Mouse (Mus musculus): ENCODE measurements around the gene Gm8439. TPM values are rescaled to one million over a fixed set of nuclear protein-coding genes. Genes with fewer than 3 reads are reported as not detected.
A peak's percentile ranks its signal among the peaks of the same experiment; 100 is the strongest.
"Not testable (repeated sequence)": the region's sequence is repeated elsewhere in the genome, so short reads cannot be mapped to it uniquely, and the experiment has no call there.

Gene Gm8439
- polyA plus RNA-seq, 1 experiment from 2014 or later: not detected

- Histone ChIP-seq H3K4me3 (replicated peaks; ENCODE audit: low read length) (no peak overlapping the region), H3K9me3 (ENCODE audit: control insufficient read depth, low read length) (no peaks in the 10 kb centered on the region), H3K4me1 (replicated peaks; ENCODE audit: control insufficient read depth, insufficient read depth, low read length) (peaks cover 20% of the 10 kb centered on the region), H3K4me2 (replicated peaks) (no peak overlapping the region), H3K27ac (no peak overlapping the region), H3K36me3 (replicated peaks; ENCODE audit: control insufficient read depth, insufficient read depth) (no peaks in the 10 kb centered on the region), H3K9ac (no peak overlapping the region), H3K27me3 (ENCODE audit: control insufficient read depth, insufficient read depth, low read length) (no peaks in the 10 kb centered on the region)
- no peak for ATAC-seq (ENCODE audit: low FRiP score)
- DNase-seq (ENCODE audit: low spot score): no peak
- WGBS: 81% methylated on average over 3 of the region's 3 CpGs
Observed at GRCm38 (mm10) chr4:120571691-120572090, 16.9 kb upstream of the Gm8439 start.

- no peak overlapping the region for H3K4me3 ChIP-seq (replicated peaks; ENCODE audit: low read length)
- ATAC-seq (ENCODE audit: low FRiP score): no peak
- no peak overlapping the region for H3K27ac ChIP-seq
- no peaks in the 10 kb centered on the region for H3K4me1 ChIP-seq (replicated peaks; ENCODE audit: control insufficient read depth, insufficient read depth, low read length)
- H3K36me3 ChIP-seq (replicated peaks; ENCODE audit: control insufficient read depth, insufficient read depth): no peaks in the 10 kb centered on the region
- no peak overlapping the region for H3K4me2 ChIP-seq (replicated peaks)
- DNase-seq (ENCODE audit: low spot score): no peak
- no peaks in the 10 kb centered on the region for H3K27me3 ChIP-seq (ENCODE audit: control insufficient read depth, insufficient read depth, low read length)
- H3K9ac ChIP-seq: no peak overlapping the region
- no peaks in the 10 kb centered on the region for H3K9me3 ChIP-seq (ENCODE audit: control insufficient read depth, low read length)
- 88% methylated on average over 5 of the region's 5 CpGs for WGBS
Observed at GRCm38 (mm10) chr4:120580894-120581293, 7.7 kb upstream of the Gm8439 start.

- Histone ChIP-seq H3K4me2 (replicated peaks) (no peak overlapping the region), H3K36me3 (replicated peaks; ENCODE audit: control insufficient read depth, insufficient read depth) (no peaks in the 10 kb centered on the region), H3K27me3 (ENCODE audit: control insufficient read depth, insufficient read depth, low read length) (no peaks in the 10 kb centered on the region), H3K27ac (no peak overlapping the region), H3K4me3 (replicated peaks; ENCODE audit: low read length) (no peak overlapping the region), H3K9ac (no peak overlapping the region), H3K4me1 (replicated peaks; ENCODE audit: control insufficient read depth, insufficient read depth, low read length) (no peaks in the 10 kb centered on the region), H3K9me3 (ENCODE audit: control insufficient read depth, low read length) (no peaks in the 10 kb centered on the region)
- no peak for ATAC-seq (ENCODE audit: low FRiP score)
- 83% methylated on average over 9 of the region's 9 CpGs for WGBS
- no peak for DNase-seq (ENCODE audit: low spot score)
Observed at GRCm38 (mm10) chr4:120581711-120582110, 6.8 kb upstream of the Gm8439 start.

GRCm38 (mm10) chr4:120586986-120587385, 1.6 kb upstream of the Gm8439 start:
- no peak overlapping the region for H3K27ac ChIP-seq
- H3K9me3 ChIP-seq (ENCODE audit: control insufficient read depth, low read length): no peaks in the 10 kb centered on the region
- DNase-seq (ENCODE audit: low spot score) (no peak), ATAC-seq (ENCODE audit: low FRiP score) (no peak)
- no peaks in the 10 kb centered on the region for H3K4me1 ChIP-seq (replicated peaks; ENCODE audit: control insufficient read depth, insufficient read depth, low read length)
- no peaks in the 10 kb centered on the region; the same call in 1 of the 2 replicates for H3K27me3 ChIP-seq (ENCODE audit: control insufficient read depth, insufficient read depth, low read length)
- no peak overlapping the region for H3K4me2 ChIP-seq (replicated peaks)
- 60% methylated on average over 1 of the region's 1 CpGs for WGBS
- no peak overlapping the region for H3K4me3 ChIP-seq (replicated peaks; ENCODE audit: low read length)
- no peak overlapping the region for H3K9ac ChIP-seq
- H3K36me3 ChIP-seq (replicated peaks; ENCODE audit: control insufficient read depth, insufficient read depth): no peaks in the 10 kb centered on the region

- Histone ChIP-seq H3K27me3 (ENCODE audit: control insufficient read depth, insufficient read depth, low read length) (no peaks in the 10 kb centered on the region; the same call in 1 of the 2 replicates), H3K4me1 (replicated peaks; ENCODE audit: control insufficient read depth, insufficient read depth, low read length) (no peaks in the 10 kb centered on the region), H3K4me2 (replicated peaks) (no peak overlapping the region), H3K36me3 (replicated peaks; ENCODE audit: control insufficient read depth, insufficient read depth) (no peaks in the 10 kb centered on the region), H3K9me3 (ENCODE audit: control insufficient read depth, low read length) (no peaks in the 10 kb centered on the region), H3K9ac (no peak overlapping the region), H3K27ac (no peak overlapping the region), H3K4me3 (replicated peaks; ENCODE audit: low read length) (no peak overlapping the region)
- 14% methylated on average over 3 of the region's 3 CpGs for WGBS
- DNase-seq (ENCODE audit: low spot score) (no peak), ATAC-seq (ENCODE audit: low FRiP score) (no peak)
Observed at GRCm38 (mm10) chr4:120589070-120589469, 525 bp downstream of the Gm8439 start.

GRCm38 (mm10) chr4:120589815-120590422, 1.4 kb downstream of the Gm8439 start:
- H3K36me3 ChIP-seq (replicated peaks; ENCODE audit: control insufficient read depth, insufficient read depth): no peaks in the 10 kb centered on the region
- 25% methylated on average over 5 of the region's 5 CpGs for WGBS
- H3K4me2 ChIP-seq (replicated peaks): no peak overlapping the region
- H3K27ac ChIP-seq: no peak overlapping the region
- H3K9me3 ChIP-seq (ENCODE audit: control insufficient read depth, low read length): no peaks in the 10 kb centered on the region
- peak; percentile 85 for DNase-seq (ENCODE audit: low spot score)
- no peaks in the 10 kb centered on the region; the same call in 1 of the 2 replicates for H3K27me3 ChIP-seq (ENCODE audit: control insufficient read depth, insufficient read depth, low read length)
- no peak overlapping the region for H3K4me3 ChIP-seq (replicated peaks; ENCODE audit: low read length)
- no peak overlapping the region for H3K9ac ChIP-seq
- peak; percentile 94 for ATAC-seq (ENCODE audit: low FRiP score)
- no peaks in the 10 kb centered on the region for H3K4me1 ChIP-seq (replicated peaks; ENCODE audit: control insufficient read depth, insufficient read depth, low read length)

- Histone ChIP-seq H3K36me3 (replicated peaks; ENCODE audit: control insufficient read depth, insufficient read depth) (no peaks in the 10 kb centered on the region), H3K9me3 (ENCODE audit: control insufficient read depth, low read length) (no peaks in the 10 kb centered on the region), H3K27ac (no peak overlapping the region), H3K4me1 (replicated peaks; ENCODE audit: control insufficient read depth, insufficient read depth, low read length) (no peaks in the 10 kb centered on the region), H3K27me3 (ENCODE audit: control insufficient read depth, insufficient read depth, low read length) (no peaks in the 10 kb centered on the region; the same call in 1 of the 2 replicates), H3K9ac (no peak overlapping the region), H3K4me2 (replicated peaks) (no peak overlapping the region), H3K4me3 (replicated peaks; ENCODE audit: low read length) (no peak overlapping the region)
- 87% methylated on average over 4 of the region's 4 CpGs for WGBS
- DNase-seq (ENCODE audit: low spot score): no peak
- ATAC-seq (ENCODE audit: low FRiP score): no peak
Observed at GRCm38 (mm10) chr4:120590973-120591372, 2.4 kb downstream of the Gm8439 start.

GRCm38 (mm10) chr4:120596210-120596609, 7.7 kb downstream of the Gm8439 start:
- not testable (repeated sequence) for DNase-seq (ENCODE audit: low spot score); H3K9ac ChIP-seq; H3K4me2 ChIP-seq (replicated peaks); H3K4me3 ChIP-seq (replicated peaks; ENCODE audit: low read length); H3K27ac ChIP-seq; H3K27me3 ChIP-seq (ENCODE audit: control insufficient read depth, insufficient read depth, low read length); H3K9me3 ChIP-seq (ENCODE audit: control insufficient read depth, low read length); H3K4me1 ChIP-seq (replicated peaks; ENCODE audit: control insufficient read depth, insufficient read depth, low read length); H3K36me3 ChIP-seq (replicated peaks; ENCODE audit: control insufficient read depth, insufficient read depth); ATAC-seq (ENCODE audit: low FRiP score)
- 100% methylated on average over 1 of the region's 1 CpGs for WGBS

- no peaks in the 10 kb centered on the region for H3K27me3 ChIP-seq (ENCODE audit: control insufficient read depth, insufficient read depth, low read length)
- no peak overlapping the region for H3K9ac ChIP-seq
- H3K4me1 ChIP-seq (replicated peaks; ENCODE audit: control insufficient read depth, insufficient read depth, low read length): no peaks in the 10 kb centered on the region
- WGBS: 14% methylated on average over 2 of the region's 2 CpGs
- H3K9me3 ChIP-seq (ENCODE audit: control insufficient read depth, low read length): no peaks in the 10 kb centered on the region
- H3K27ac ChIP-seq: no peak overlapping the region
- H3K4me2 ChIP-seq (replicated peaks): no peak overlapping the region
- H3K36me3 ChIP-seq (replicated peaks; ENCODE audit: control insufficient read depth, insufficient read depth): no peaks in the 10 kb centered on the region
- DNase-seq (ENCODE audit: low spot score): no peak
- H3K4me3 ChIP-seq (replicated peaks; ENCODE audit: low read length): no peak overlapping the region
- ATAC-seq (ENCODE audit: low FRiP score): no peak; the same call in 1 of the 2 replicates
Observed at GRCm38 (mm10) chr4:120598922-120599321, 10.4 kb downstream of the Gm8439 start.

GRCm38 (mm10) chr4:120601774-120602173, 13.2 kb downstream of the Gm8439 start:
- Histone ChIP-seq H3K27me3 (ENCODE audit: control insufficient read depth, insufficient read depth, low read length) (no peaks in the 10 kb centered on the region), H3K27ac (no peak overlapping the region), H3K4me1 (replicated peaks; ENCODE audit: control insufficient read depth, insufficient read depth, low read length) (no peaks in the 10 kb centered on the region), H3K9ac (no peak overlapping the region), H3K36me3 (replicated peaks; ENCODE audit: control insufficient read depth, insufficient read depth) (no peaks in the 10 kb centered on the region), H3K9me3 (ENCODE audit: control insufficient read depth, low read length) (no peaks in the 10 kb centered on the region), H3K4me2 (replicated peaks) (no peak overlapping the region), H3K4me3 (replicated peaks; ENCODE audit: low read length) (no peak overlapping the region)
- ATAC-seq (ENCODE audit: low FRiP score) (no peak), DNase-seq (ENCODE audit: low spot score) (no peak)
- 85% methylated on average over 1 of the region's 1 CpGs for WGBS
